Mouse (Mus musculus) liver, embryonic 13.5 days (tissue): Measurements from ENCODE around the gene Ccnd3. TPM values are rescaled to one million over a fixed set of nuclear protein-coding genes. Genes with fewer than 3 reads are reported as not detected.

Experiments used
- ATAC-seq: fragments of 200-750 bp; cut with Nextera tagmentation; 2 replicates; pipeline ENCODE4 v1.8.0; 2017; ENCODE audit warnings: low read depth, mild to moderate bottlenecking, moderate number of reproducible peaks, moderate library complexity
- DNase-seq: peaks from one replicate; pipeline ENCODE4 v3.0.0; 2022
- H3K27ac ChIP-seq: fragments of 300-500 bp; sonication (generic); 2 replicates; pipeline ENCODE4 v1.5.1; 2015; ENCODE audit warnings: moderate library complexity, mild to moderate bottlenecking, inconsistent platforms
- H3K27me3 ChIP-seq: fragments of 300-500 bp; sonication (generic); 2 replicates; pipeline ENCODE4 v1.6.1; 2015; ENCODE audit warnings: mild to moderate bottlenecking, inconsistent platforms
- H3K36me3 ChIP-seq: fragments of 300-500 bp; sonication (generic); 2 replicates; pipeline ENCODE4 v1.6.1; 2015; ENCODE audit warnings: mild to moderate bottlenecking, inconsistent platforms
- H3K4me1 ChIP-seq: fragments of 300-500 bp; sonication (generic); replicated peaks from 2 replicates; pipeline ENCODE4 v1.6.1; 2015; ENCODE audit warnings: inconsistent platforms
- H3K4me2 ChIP-seq: fragments of 300-500 bp; sonication (generic); 2 replicates; pipeline ENCODE4 v1.6.1; 2015; ENCODE audit warnings: inconsistent platforms, mild to moderate bottlenecking, moderate library complexity
- H3K4me3 ChIP-seq: fragments of 300-500 bp; sonication (generic); replicated peaks from 2 replicates; pipeline ENCODE4 v1.5.1; 2015; ENCODE audit warnings: mild to moderate bottlenecking, inconsistent platforms
- H3K9ac ChIP-seq: fragments of 300-500 bp; sonication (generic); 2 replicates; pipeline ENCODE4 v1.6.1; 2015; ENCODE audit warnings: mild to moderate bottlenecking, inconsistent platforms
- H3K9me3 ChIP-seq: fragments of 300-500 bp; sonication (generic); replicated peaks from 2 replicates; pipeline ENCODE4 v1.6.1; 2016; ENCODE audit warnings: inconsistent platforms
- WGBS: fragments of 180-500 bp; shearing (Covaris S2); methylation state at CpG from one replicate; pipeline ENCODE4 v1.1.7; 2015; ENCODE audit not compliant: insufficient replicate concordance; 5-methylcytosine and 5-hydroxymethylcytosine counted together
- polyA plus RNA-seq: library from polyadenylated mRNA; unstranded; fragments of >200 nt; fragmentation: Nextera tagmentation; extraction: Ambion mirVana; gene quantifications from 2 replicates; pipeline ENCODE4 v1.2.1, GENCODE M21; 2015

The Ccnd3 gene
- polyA plus RNA-seq, 1 experiment from 2014 or later: 400 TPM

- Histone ChIP-seq H3K4me1 (peaks cover 75% of the 10 kb centered on the region), H3K4me3 (peak overlapping the region; percentile 60), H3K36me3 (peaks cover 17% of the 10 kb centered on the region), H3K9ac (peak overlapping the region; percentile 77), H3K27ac (peak overlapping the region; percentile 78), H3K27me3 (no peaks in the 10 kb centered on the region), H3K4me2 (peak overlapping the region; percentile 85), H3K9me3 (no peaks in the 10 kb centered on the region)
- DNase-seq (no peak), ATAC-seq (no peak)
- 56% methylated on average over 5 of the region's 5 CpGs for WGBS
Observed at GRCm38 (mm10) chr17:47504228-47504627, 623 bp upstream of the Ccnd3 start.

- Histone ChIP-seq H3K36me3 (peaks cover 7% of the 10 kb centered on the region), H3K9me3 (no peaks in the 10 kb centered on the region), H3K27ac (peak overlapping the region; percentile 78), H3K4me1 (peaks cover 82% of the 10 kb centered on the region), H3K27me3 (no peaks in the 10 kb centered on the region), H3K4me3 (peak overlapping the region; percentile 60), H3K4me2 (peak overlapping the region; percentile 85), H3K9ac (peak overlapping the region; percentile 77)
- ATAC-seq (no peak), DNase-seq (no peak)
- WGBS: 41% methylated on average over 2 of the region's 2 CpGs
Observed at GRCm38 (mm10) chr17:47505566-47505965, 715 bp downstream of the Ccnd3 start.

- DNase-seq (no peak), ATAC-seq (no peak)
- peak overlapping the region; percentile 35; the same call in 1 of the 2 replicates for H3K27ac ChIP-seq
- H3K9me3 ChIP-seq: no peaks in the 10 kb centered on the region
- WGBS: 72% methylated on average over 1 of the region's 1 CpGs
- peaks cover 2% of the 10 kb centered on the region for H3K36me3 ChIP-seq
- no peak overlapping the region for H3K9ac ChIP-seq
- peaks cover 81% of the 10 kb centered on the region for H3K4me1 ChIP-seq
- H3K4me3 ChIP-seq: no peak overlapping the region
- no peaks in the 10 kb centered on the region for H3K27me3 ChIP-seq
- peak overlapping the region; percentile 85 for H3K4me2 ChIP-seq
Observed at GRCm38 (mm10) chr17:47506042-47506441, 1.2 kb downstream of the Ccnd3 start.

DNA sequence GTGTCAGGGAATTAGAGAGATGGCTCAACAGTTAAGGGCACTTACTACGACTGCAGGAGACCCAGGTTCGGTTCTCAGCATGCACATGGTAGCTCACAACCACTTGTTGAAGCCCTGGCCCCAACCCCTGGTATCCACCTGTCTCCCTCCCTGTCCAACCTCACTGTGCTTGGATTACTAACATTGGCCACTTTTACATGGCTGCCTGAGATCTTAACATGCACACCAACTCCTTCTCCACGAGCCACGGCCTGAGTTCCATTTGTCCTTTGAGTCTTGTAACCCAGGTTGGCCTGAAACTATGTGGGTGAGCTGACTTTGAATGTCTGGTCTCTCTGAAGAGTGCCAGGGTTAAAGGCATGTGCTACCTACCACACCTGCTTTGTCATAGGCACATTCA is 1.8 kb downstream of the Ccnd3 start:
- H3K9me3 ChIP-seq: no peaks in the 10 kb centered on the region
- no peak overlapping the region for H3K4me3 ChIP-seq
- H3K27me3 ChIP-seq: no peaks in the 10 kb centered on the region
- peak overlapping the region; percentile 35 for H3K27ac ChIP-seq
- DNase-seq: no peak
- no peaks in the 10 kb centered on the region for H3K36me3 ChIP-seq
- H3K4me1 ChIP-seq: peaks cover 81% of the 10 kb centered on the region
- no peak for ATAC-seq
- no peak overlapping the region for H3K9ac ChIP-seq
- 83% methylated on average over 4 of the region's 4 CpGs for WGBS
- H3K4me2 ChIP-seq: no peak overlapping the region

DNA sequence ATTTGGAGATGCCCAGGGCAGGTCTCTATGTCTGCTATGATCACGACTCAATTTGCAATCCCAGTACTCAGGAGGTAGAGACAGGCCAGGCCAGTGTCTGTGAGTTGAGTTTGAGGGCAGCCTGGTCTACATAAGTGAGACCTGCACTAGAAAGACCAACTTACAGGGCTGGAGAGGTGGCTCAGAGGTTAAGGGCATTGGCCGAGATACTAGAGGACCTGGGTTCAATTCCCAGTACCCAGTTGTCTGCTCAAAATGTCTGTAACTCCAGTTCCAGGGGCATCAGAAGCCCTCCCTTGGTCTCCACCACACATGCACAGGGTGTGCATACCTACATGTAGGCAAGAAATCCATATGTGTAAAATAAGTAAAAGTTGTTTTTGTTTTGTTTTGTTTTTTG is 2.7 kb downstream of the Ccnd3 start:
- H3K36me3 ChIP-seq: no peaks in the 10 kb centered on the region
- peak overlapping the region; percentile 89 for H3K27ac ChIP-seq
- peak overlapping the region; percentile 62 for H3K4me2 ChIP-seq
- ATAC-seq (no peak), DNase-seq (no peak)
- peak overlapping the region; percentile 61 for H3K9ac ChIP-seq
- H3K4me1 ChIP-seq: peaks cover 86% of the 10 kb centered on the region
- H3K27me3 ChIP-seq: no peaks in the 10 kb centered on the region
- no peak overlapping the region for H3K4me3 ChIP-seq
- 51% methylated on average over 2 of the region's 2 CpGs for WGBS
- no peaks in the 10 kb centered on the region for H3K9me3 ChIP-seq

DNA sequence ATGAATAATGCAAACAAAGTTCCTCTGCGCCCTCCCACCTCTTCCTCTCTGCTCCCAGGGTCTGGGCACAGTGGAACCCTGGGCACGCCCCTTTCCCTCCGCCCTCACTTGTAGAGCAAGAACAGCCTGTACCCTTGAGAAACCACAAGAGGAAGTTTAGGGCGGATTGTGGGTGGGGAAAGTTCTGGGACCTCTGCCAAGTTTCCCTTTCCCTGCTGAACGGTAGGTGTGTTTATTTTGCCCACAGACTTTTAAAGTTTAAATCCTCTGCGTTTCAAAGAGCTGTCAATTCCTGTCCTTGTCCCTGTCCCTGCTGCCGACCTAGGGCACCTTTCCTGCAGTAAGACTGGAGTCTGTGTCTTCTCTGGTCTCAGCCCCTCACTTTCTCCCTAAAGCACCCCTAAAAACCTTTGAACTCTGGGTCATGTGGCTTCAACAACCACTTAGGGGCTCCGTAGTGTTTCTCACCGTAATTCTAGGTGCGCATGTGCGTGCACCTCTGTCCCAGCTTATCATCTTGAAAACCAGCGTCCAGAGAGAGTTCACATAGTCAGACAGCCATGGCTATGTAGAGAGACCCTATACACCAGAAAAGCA is 3.3 kb downstream of the Ccnd3 start:
- ATAC-seq: peak; percentile 53
- peak; percentile 71 for DNase-seq
- H3K4me2 ChIP-seq: peak overlapping the region; percentile 62
- peak overlapping the region; percentile 89 for H3K27ac ChIP-seq
- H3K4me1 ChIP-seq: peaks cover 89% of the 10 kb centered on the region
- no peaks in the 10 kb centered on the region for H3K27me3 ChIP-seq
- H3K4me3 ChIP-seq: peak overlapping the region; percentile 39
- H3K9me3 ChIP-seq: no peaks in the 10 kb centered on the region
- H3K36me3 ChIP-seq: no peaks in the 10 kb centered on the region
- 2% methylated on average over 12 of the region's 12 CpGs for WGBS
- peak overlapping the region; percentile 61 for H3K9ac ChIP-seq

DNA sequence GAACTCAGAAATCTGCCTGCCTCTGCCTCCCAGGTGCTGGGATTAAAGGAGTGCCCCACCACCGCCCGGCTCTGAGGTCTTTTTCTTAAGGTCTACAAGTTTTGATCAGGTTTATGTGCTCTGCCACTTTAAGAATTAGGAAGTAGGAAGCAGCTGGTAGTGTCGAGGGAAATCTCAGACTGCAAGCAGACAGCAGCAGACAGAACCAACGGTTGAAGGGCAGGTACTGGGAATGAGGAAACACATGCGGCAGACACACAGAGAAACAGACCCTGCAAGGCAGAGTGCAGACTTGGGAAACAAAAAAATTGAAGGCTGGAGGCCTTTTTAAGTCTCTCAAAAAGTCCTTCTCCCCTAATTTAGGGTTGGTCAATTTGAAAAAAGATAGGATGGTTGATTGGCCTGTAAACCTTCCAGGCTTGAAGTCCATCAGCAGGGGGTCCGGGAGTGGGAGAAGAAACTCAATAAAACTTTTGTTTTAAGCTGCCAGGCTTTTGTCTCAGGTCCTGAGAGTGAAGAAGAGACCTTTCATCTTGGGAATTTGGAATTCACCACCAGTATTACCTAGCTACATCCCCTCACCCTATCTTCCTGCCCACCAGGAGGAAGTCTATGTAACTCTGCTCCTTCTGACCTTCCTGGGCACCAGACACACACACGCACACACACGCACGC is 4.3 kb downstream of the Ccnd3 start:
- DNase-seq: no peak
- Histone ChIP-seq H3K4me3 (no peak overlapping the region), H3K4me1 (peaks cover 92% of the 10 kb centered on the region), H3K27me3 (no peaks in the 10 kb centered on the region), H3K4me2 (no peak overlapping the region), H3K9ac (no peak overlapping the region), H3K9me3 (no peaks in the 10 kb centered on the region), H3K36me3 (no peaks in the 10 kb centered on the region), H3K27ac (peak overlapping the region; percentile 89)
- ATAC-seq: no peak
- WGBS: 37% methylated on average over 9 of the region's 9 CpGs

DNA sequence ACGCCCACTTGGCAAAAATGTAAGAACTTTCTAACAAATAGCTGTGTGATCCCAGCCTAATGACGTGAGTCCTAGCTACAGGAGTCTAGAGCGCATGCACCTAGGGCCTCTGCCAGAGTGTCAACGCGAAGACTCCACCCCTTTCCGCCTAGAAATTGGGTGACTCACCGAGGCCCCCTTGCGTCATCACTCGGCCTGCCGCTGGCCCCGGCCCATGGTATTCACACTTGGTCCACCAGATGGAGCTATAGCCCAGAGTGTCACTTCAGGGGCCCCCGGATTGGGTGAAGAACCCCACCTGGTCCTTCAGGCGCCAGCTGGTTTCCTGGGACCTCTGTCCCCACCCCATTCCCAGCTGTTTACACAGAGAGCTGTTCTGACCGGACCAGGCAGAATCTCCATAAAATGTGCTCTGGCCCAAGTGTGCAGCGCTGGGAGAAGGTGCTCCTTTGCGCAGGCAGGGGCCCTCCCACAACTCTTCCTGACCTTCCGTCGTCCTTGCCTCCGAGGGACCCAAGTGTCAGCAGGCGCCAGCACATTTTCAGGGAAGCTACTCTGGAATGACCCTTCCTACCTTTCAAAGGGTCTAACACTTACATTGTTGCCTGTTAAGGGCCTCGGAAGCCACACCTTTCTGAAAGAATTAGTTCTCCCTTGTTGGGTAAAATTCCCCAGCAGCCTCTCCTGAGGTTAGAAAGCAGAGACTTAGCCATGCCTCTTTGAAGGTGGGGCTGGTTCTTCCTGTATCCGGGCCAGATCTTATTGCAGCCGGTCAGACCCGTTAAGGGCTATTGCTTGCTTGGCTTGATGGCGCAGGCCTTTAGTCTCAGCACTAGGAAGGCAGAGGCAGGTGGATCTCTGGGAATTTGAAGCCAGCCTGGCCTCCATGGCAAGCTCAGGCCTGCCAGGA is 6.5 kb downstream of the Ccnd3 start:
- Histone ChIP-seq H3K9me3 (no peaks in the 10 kb centered on the region), H3K4me1 (peaks cover 87% of the 10 kb centered on the region), H3K9ac (peak overlapping the region; percentile 68), H3K27me3 (no peaks in the 10 kb centered on the region), H3K36me3 (peaks cover 3% of the 10 kb centered on the region; the same call in 1 of the 2 replicates), H3K4me2 (peak overlapping the region; percentile 64), H3K27ac (peak overlapping the region; percentile 85), H3K4me3 (peak overlapping the region; percentile 36)
- 12% methylated on average over 25 of the region's 25 CpGs for WGBS
- DNase-seq (peak; percentile 97), ATAC-seq (peak; percentile 89)

GRCm38 (mm10) chr17:47512956-47513775 is 8.3 kb downstream of the Ccnd3 start:
- DNase-seq (no peak), ATAC-seq (no peak)
- H3K27me3 ChIP-seq: no peaks in the 10 kb centered on the region
- H3K27ac ChIP-seq: peak overlapping the region; percentile 85
- H3K4me1 ChIP-seq: peaks cover 83% of the 10 kb centered on the region
- no peak overlapping the region for H3K4me3 ChIP-seq
- peak overlapping the region; percentile 68 for H3K9ac ChIP-seq
- 57% methylated on average over 10 of the region's 10 CpGs for WGBS
- H3K4me2 ChIP-seq: no peak overlapping the region
- peaks cover 3% of the 10 kb centered on the region; the same call in 1 of the 2 replicates for H3K36me3 ChIP-seq
- H3K9me3 ChIP-seq: no peaks in the 10 kb centered on the region

DNA sequence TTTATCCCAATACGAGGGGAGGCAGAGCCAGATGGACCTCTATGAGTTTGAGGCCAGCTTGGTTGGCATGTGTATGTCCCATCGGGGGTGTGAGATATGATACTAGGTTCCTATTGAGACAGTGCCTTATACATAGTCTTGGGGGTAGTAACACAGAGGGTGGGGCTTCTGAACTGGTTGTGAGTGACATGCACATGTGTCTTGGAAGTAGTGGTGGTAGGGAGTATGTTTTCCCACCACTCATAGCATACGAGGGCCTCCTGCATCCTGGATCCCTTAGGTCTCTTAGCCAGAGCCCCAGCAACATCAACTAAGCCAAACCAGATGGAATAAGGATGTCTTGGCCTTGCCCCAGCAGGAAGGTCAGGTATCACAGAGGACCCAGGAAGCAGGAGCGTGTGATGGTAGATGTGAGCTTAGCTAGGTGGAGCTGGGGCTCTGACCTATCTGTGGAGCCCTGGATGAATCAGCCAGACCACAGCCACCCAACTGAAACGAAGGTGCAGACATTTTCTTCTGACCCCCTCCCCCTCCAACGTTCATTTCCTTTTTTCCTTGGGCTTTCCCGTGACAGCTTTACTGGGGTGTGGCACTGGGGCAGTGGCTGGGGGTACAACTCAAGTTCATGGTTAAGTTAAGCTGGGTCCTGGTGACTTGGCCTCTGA is 10.5 kb downstream of the Ccnd3 start:
- DNase-seq: no peak
- ATAC-seq: no peak
- 47% methylated on average over 7 of the region's 7 CpGs for WGBS
- Histone ChIP-seq H3K4me3 (no peak overlapping the region), H3K27ac (peak overlapping the region; percentile 85), H3K36me3 (peaks cover 3% of the 10 kb centered on the region; the same call in 1 of the 2 replicates), H3K4me1 (peaks cover 84% of the 10 kb centered on the region), H3K9me3 (no peaks in the 10 kb centered on the region), H3K27me3 (no peaks in the 10 kb centered on the region), H3K9ac (peak overlapping the region; percentile 3; the same call in 1 of the 2 replicates), H3K4me2 (no peak overlapping the region)
